Mouse (Mus musculus) CH12.LX (cell line): ENCODE data around the gene Rerg.

Source experiments
- CTCF ChIP-seq, 2 experiments: IDR thresholded peaks in 1 of 2; conservative IDR thresholded peaks in 1 of 2; 2 replicates each; pipeline ENCODE4 v1.5.1; 2011 to 2012; ENCODE audit warnings: low read depth in 2 of 2, low read length in 2 of 2, improper control_type of control experiment in 1 of 2, inconsistent platforms in 1 of 2, mild to moderate bottlenecking in 1 of 2, moderate library complexity in 1 of 2
- MAZ ChIP-seq: IDR thresholded peaks from 2 replicates; pipeline ENCODE4 v1.6.1; 2012; ENCODE audit warnings: low read depth, mild to moderate bottlenecking, inconsistent platforms, low read length, improper control_type of control experiment, moderate library complexity
- POLR2A ChIP-seq: IDR thresholded peaks from 2 replicates; pipeline ENCODE4 v1.6.1; 2011; ENCODE audit warnings: low read depth, mild to moderate bottlenecking, improper control_type of control experiment, low read length
- TBP ChIP-seq: conservative IDR thresholded peaks from 2 replicates; pipeline ENCODE4 v1.6.1; 2011; ENCODE audit warnings: low read depth, low read length, improper control_type of control experiment
- USF1 ChIP-seq: IDR thresholded peaks from 2 replicates; pipeline ENCODE4 v1.6.1; 2014; ENCODE audit warnings: low read depth, mild to moderate bottlenecking, inconsistent platforms, low read length, improper control_type of control experiment

- no peak for TF ChIP-seq CTCF (conservative IDR thresholded peaks at IDR 0.05 in 1 of 2, IDR thresholded peaks at IDR 0.05 in 1 of 2; ENCODE audit: low read depth in 2 of 2, low read length in 2 of 2)
- TF ChIP-seq MAZ, result no peak
- TF ChIP-seq TBP, result no peak
- no peak for TF ChIP-seq POLR2A
- no peak for TF ChIP-seq USF1
Measured at GRCm38 (mm10) chr6:137076225-137076624, 94.1 kb downstream of the Rerg start.
